8 mouse cellular contexts compared by ENCODE assay signal in genomic region chr2:32319586-32320580, GRCm38 (mm10). TPM values are rescaled to one million over a fixed set of nuclear protein-coding genes. Genes with fewer than 3 reads are reported as not detected.
DNase-seq lines count a peak whose midpoint lies in the region; ATAC-seq and TF ChIP-seq lines count a peak whose summit lies in the region.

No protein-coding gene starts in this region.

- no peak overlapping the region for H3K9ac ChIP-seq in kidney, postnatal 0 days (ENCODE audit: low read depth, low read length)
- H3K9ac ChIP-seq in heart, embryonic 12.5 days, result no peak overlapping the region
- H3K9ac ChIP-seq in lung, postnatal 0 days (replicated peaks; ENCODE audit: low read depth), result no peak overlapping the region

- H3K4me2 ChIP-seq in kidney, postnatal 0 days (ENCODE audit: low read length), result peak overlapping the region; percentile 23; the same call in 1 of the 2 replicates
- peak overlapping the region; percentile 33; the same call in 1 of the 2 replicates for H3K4me2 ChIP-seq in heart, embryonic 12.5 days
- H3K4me2 ChIP-seq in lung, postnatal 0 days (replicated peaks; ENCODE audit: low read depth, low read length), result peak overlapping the region; percentile 27; the same call in 1 of the 2 replicates

- H3K27ac ChIP-seq in kidney, postnatal 0 days, result 0 out of 2 replicates have a peak overlapping the region, but pooled peaks have one; percentile 48
- peak overlapping the region; percentile 58 for H3K27ac ChIP-seq in heart, embryonic 12.5 days (ENCODE audit: poor library complexity, severe bottlenecking)
- H3K27ac ChIP-seq in lung, postnatal 0 days (ENCODE audit: low read length), result peak overlapping the region; percentile 80

- ATAC-seq in kidney, postnatal 0 days (replicated peaks; ENCODE audit: low FRiP score, low read depth), result no peak
- no peak for ATAC-seq in heart, embryonic 12.5 days (ENCODE audit: insufficient number of reproducible peaks, low FRiP score)
- peak; percentile 62 for ATAC-seq in lung, postnatal 0 days
- no peak for ATAC-seq in inflammation-experienced regulatory T-cells, adult 6 months

- no peak for TF ChIP-seq EP300 in lung, postnatal 0 days (IDR thresholded peaks at IDR 0.05)

- 30% methylated on average over 9 of the region's 9 CpGs for WGBS in kidney, postnatal 0 days
- 36% methylated on average over 9 of the region's 9 CpGs for WGBS in heart, embryonic 12.5 days
- 32% methylated on average over 9 of the region's 9 CpGs for whole genome bisulfite sequencing in lung, postnatal 0 days

- no peak for TF ChIP-seq CTCF in kidney, postnatal 0 days (IDR thresholded peaks at IDR 0.05; ENCODE audit: low read depth)
- no peak for TF ChIP-seq CTCF in lung, postnatal 0 days (IDR thresholded peaks at IDR 0.05)

- H3K4me3 ChIP-seq in kidney, postnatal 0 days (replicated peaks; ENCODE audit: low read depth, low read length), result no peak overlapping the region
- H3K4me3 ChIP-seq in heart, embryonic 12.5 days, result no peak overlapping the region
- no peak overlapping the region for H3K4me3 ChIP-seq in lung, postnatal 0 days (ENCODE audit: low read depth, low read length)

- peaks cover 29% of the 10 kb centered on the region for H3K4me1 ChIP-seq in kidney, postnatal 0 days (replicated peaks; ENCODE audit: insufficient read depth, low read length)
- H3K4me1 ChIP-seq in heart, embryonic 12.5 days (replicated peaks), result peaks cover 62% of the 10 kb centered on the region
- peaks cover 14% of the 10 kb centered on the region; the same call in 1 of the 2 replicates for H3K4me1 ChIP-seq in lung, postnatal 0 days (ENCODE audit: insufficient read depth, low read depth, low read length)

- no peaks in the 10 kb centered on the region for H3K27me3 ChIP-seq in kidney, postnatal 0 days (ENCODE audit: insufficient read depth, low read length)
- peaks cover 40% of the 10 kb centered on the region for H3K27me3 ChIP-seq in heart, embryonic 12.5 days (replicated peaks)
- H3K27me3 ChIP-seq in lung, postnatal 0 days (replicated peaks; ENCODE audit: insufficient read depth, low read length), result no peaks in the 10 kb centered on the region

- peak; percentile 63 for DNase-seq in kidney, postnatal 0 days (ENCODE audit: low spot score)
- DNase-seq in kidney, postnatal 14 days, result no peak
- peak; percentile 70 for DNase-seq in embryo, embryonic 9.5 days (ENCODE audit: extremely low spot score)
- DNase-seq in lung, postnatal 0 days (ENCODE audit: low spot score), result peak; percentile 75
- no peak for DNase-seq in right cerebral cortex, postnatal 25 days
- no peak for DNase-seq in testis, postnatal 14 days (ENCODE audit: low spot score)

- no peaks in the 10 kb centered on the region for H3K36me3 ChIP-seq in kidney, postnatal 0 days (ENCODE audit: insufficient read depth, low read length)
- no peaks in the 10 kb centered on the region for H3K36me3 ChIP-seq in heart, embryonic 12.5 days
- H3K36me3 ChIP-seq in lung, postnatal 0 days (ENCODE audit: insufficient read depth, low read length), result no peaks in the 10 kb centered on the region

- no peaks in the 10 kb centered on the region for H3K9me3 ChIP-seq in kidney, postnatal 0 days (replicated peaks; ENCODE audit: low read length)
- no peaks in the 10 kb centered on the region for H3K9me3 ChIP-seq in heart, embryonic 12.5 days (replicated peaks)
- no peaks in the 10 kb centered on the region for H3K9me3 ChIP-seq in lung, postnatal 0 days (ENCODE audit: low read length)

RNA-seq across cellular contexts. Expression of gene Swi5, which starts 32.0 kb away (rescaled TPM):
- polyA plus RNA-seq in kidney, postnatal 0 days (2015; fragmentation: Nextera tagmentation; extraction: Ambion mirVana), result 436 and 445 TPM in 2 replicates
- polyA plus RNA-seq in heart, embryonic 12.5 days (2016; fragmentation: Nextera tagmentation; extraction: Ambion mirVana), result 284 and 317 TPM in 2 replicates
- polyA plus RNA-seq in lung, postnatal 0 days (2015; fragmentation: Nextera tagmentation; extraction: Ambion mirVana), result 290 and 299 TPM in 2 replicates
- polyA plus RNA-seq in inflammation-experienced regulatory T-cells, adult 6 months (2017; shearing (Covaris generic)), result 100 to 1,000 TPM; 155 to 247 (median 208) TPM

RNA-seq across cellular contexts. Expression of gene Ciz1, which starts 32.2 kb away (rescaled TPM):
- 33.7 and 33.8 TPM in 2 replicates for polyA plus RNA-seq in kidney, postnatal 0 days (2015; fragmentation: Nextera tagmentation; extraction: Ambion mirVana)
- 40.5 and 42.2 TPM in 2 replicates for polyA plus RNA-seq in heart, embryonic 12.5 days (2016; fragmentation: Nextera tagmentation; extraction: Ambion mirVana)
- 20.1 and 20.4 TPM in 2 replicates for polyA plus RNA-seq in lung, postnatal 0 days (2015; fragmentation: Nextera tagmentation; extraction: Ambion mirVana)
- 10 to 100 TPM; 52.5 to 84.8 (median 55.5) TPM for polyA plus RNA-seq in inflammation-experienced regulatory T-cells, adult 6 months (2017; shearing (Covaris generic))

RNA-seq across cellular contexts. Expression of gene Golga2, which starts 32.7 kb away (rescaled TPM):
- polyA plus RNA-seq in kidney, postnatal 0 days (2015; fragmentation: Nextera tagmentation; extraction: Ambion mirVana), result 17.2 and 18.7 TPM in 2 replicates
- polyA plus RNA-seq in heart, embryonic 12.5 days (2016; fragmentation: Nextera tagmentation; extraction: Ambion mirVana), result 28.4 and 30.7 TPM in 2 replicates
- polyA plus RNA-seq in lung, postnatal 0 days (2015; fragmentation: Nextera tagmentation; extraction: Ambion mirVana), result 20.0 and 21.9 TPM in 2 replicates
- 10 to 100 TPM; 17.4 to 21.7 (median 21.4) TPM for polyA plus RNA-seq in inflammation-experienced regulatory T-cells, adult 6 months (2017; shearing (Covaris generic))

RNA-seq across cellular contexts. Expression of gene Dnm1, which starts 33.3 kb away (rescaled TPM):
- 5.3 and 5.6 TPM in 2 replicates for polyA plus RNA-seq in kidney, postnatal 0 days (2015; fragmentation: Nextera tagmentation; extraction: Ambion mirVana)
- polyA plus RNA-seq in heart, embryonic 12.5 days (2016; fragmentation: Nextera tagmentation; extraction: Ambion mirVana), result 6.2 and 7.6 TPM in 2 replicates
- polyA plus RNA-seq in lung, postnatal 0 days (2015; fragmentation: Nextera tagmentation; extraction: Ambion mirVana), result 5.0 and 5.1 TPM in 2 replicates
- not detected for polyA plus RNA-seq in inflammation-experienced regulatory T-cells, adult 6 months (2017; shearing (Covaris generic))

RNA-seq across cellular contexts. Expression of gene Uck1, which starts 59.9 kb away (rescaled TPM):
- polyA plus RNA-seq in kidney, postnatal 0 days (2015; fragmentation: Nextera tagmentation; extraction: Ambion mirVana), result 57.9 and 66.7 TPM in 2 replicates
- polyA plus RNA-seq in heart, embryonic 12.5 days (2016; fragmentation: Nextera tagmentation; extraction: Ambion mirVana), result 42.7 and 44.2 TPM in 2 replicates
- 50.9 and 57.7 TPM in 2 replicates for polyA plus RNA-seq in lung, postnatal 0 days (2015; fragmentation: Nextera tagmentation; extraction: Ambion mirVana)
- 10 to 100 TPM; 33.2 to 37.9 (median 36.2) TPM for polyA plus RNA-seq in inflammation-experienced regulatory T-cells, adult 6 months (2017; shearing (Covaris generic))

Comparison
In these comparisons a context has a peak if more than half of its experiments do, and no peak if none do; other contexts are left out.
1. DNase-seq: peak in kidney, postnatal 0 days (single experiment), embryo, embryonic 9.5 days (single experiment) and lung, postnatal 0 days (single experiment); none in kidney, postnatal 14 days (single experiment), right cerebral cortex, postnatal 25 days (single experiment) and testis, postnatal 14 days (single experiment).
2. Peak in every context shown above with its lines, with median percentiles within 50 percentile points of each other: H3K27ac ChIP-seq and H3K4me2 ChIP-seq.